Mouse (Mus musculus) E14TG2a.4 (cell line): ENCODE measurements at regions not wholly inside any gene's neighbourhood (a gene's known extent, or its start where the extent isn't known, plus 50 kb on each side); places are given as distances from the start of the nearest gene placed in this dataset.
"Not testable (repeated sequence)": the region's sequence is repeated elsewhere in the genome, so short reads cannot be mapped to it uniquely, and the experiment has no call there.

Source experiments
- H3K27me3 ChIP-seq: 2 replicates; pipeline ENCODE4 v1.6.1; 2014; ENCODE audit warnings: low read length, control low read depth; ENCODE audit not compliant: insufficient read depth
- H3K36me3 ChIP-seq: 2 replicates; pipeline ENCODE4 v1.6.1; 2014; ENCODE audit warnings: low read length, control low read depth; ENCODE audit not compliant: insufficient read depth
- H3K4me1 ChIP-seq: replicated peaks from 2 replicates; pipeline ENCODE4 v1.6.1; 2014; ENCODE audit warnings: low read depth, low read length, control low read depth
- H3K4me3 ChIP-seq: replicated peaks from 2 replicates; pipeline ENCODE4 v1.5.1; 2014; ENCODE audit warnings: mild to moderate bottlenecking, low read length
- H3K9me3 ChIP-seq: 2 replicates; pipeline ENCODE4 v1.6.1; 2014; ENCODE audit warnings: low read length, control low read depth
- CTCF ChIP-seq: conservative IDR thresholded peaks from 2 replicates; pipeline ENCODE4 v1.5.1; 2014; ENCODE audit warnings: low read length
- NANOG ChIP-seq: IDR thresholded peaks from 2 replicates; pipeline ENCODE4 v1.6.1; 2014; ENCODE audit warnings: borderline replicate concordance, low read length, mixed read lengths
- POU5F1 ChIP-seq: IDR thresholded peaks from 2 replicates; pipeline ENCODE4 v1.6.1; 2014; ENCODE audit warnings: low read length, borderline replicate concordance

GRCm38 (mm10) chr11:20390622-20391021 lies 58.1 kb upstream of the Slc1a4 start:
- H3K27me3 ChIP-seq = no peaks in the 10 kb centered on the region
- TF ChIP-seq POU5F1 (no peak), NANOG (no peak), CTCF (no peak)
- no peak overlapping the region for H3K4me3 ChIP-seq
- H3K36me3 ChIP-seq = peaks cover 18% of the 10 kb centered on the region
- H3K9me3 ChIP-seq = peaks cover 5% of the 10 kb centered on the region; the same call in 1 of the 2 replicates
- H3K4me1 ChIP-seq = peaks cover 40% of the 10 kb centered on the region

GRCm38 (mm10) chr11:20393302-20393701 lies 60.8 kb upstream of the Slc1a4 start:
- not testable (repeated sequence) for H3K36me3 ChIP-seq, H3K9me3 ChIP-seq, H3K4me3 ChIP-seq, H3K27me3 ChIP-seq
- peaks cover 67% of the 10 kb centered on the region for H3K4me1 ChIP-seq

- H3K4me3 ChIP-seq = peak overlapping the region; percentile 68
- H3K36me3 ChIP-seq, H3K9me3 ChIP-seq, H3K27me3 ChIP-seq: not testable (repeated sequence)
- H3K4me1 ChIP-seq = peaks cover 67% of the 10 kb centered on the region
These were observed 61.3 kb upstream of the Slc1a4 start for GRCm38 (mm10) chr11:20393807-20394206.

- H3K36me3 ChIP-seq = no peaks in the 10 kb centered on the region
- TF ChIP-seq NANOG = no peak
- no peak for TF ChIP-seq CTCF
- TF ChIP-seq POU5F1 = no peak
- peak overlapping the region; percentile 68 for H3K4me3 ChIP-seq
- H3K27me3 ChIP-seq = no peaks in the 10 kb centered on the region
- H3K9me3 ChIP-seq = peaks cover 5% of the 10 kb centered on the region; the same call in 1 of the 2 replicates
- peaks cover 66% of the 10 kb centered on the region for H3K4me1 ChIP-seq
These were observed 63.3 kb upstream of the Slc1a4 start for GRCm38 (mm10) chr11:20395848-20396203.

- Histone ChIP-seq H3K9me3 (peaks cover 2% of the 10 kb centered on the region; the same call in 1 of the 2 replicates), H3K4me1 (peaks cover 66% of the 10 kb centered on the region), H3K27me3 (no peaks in the 10 kb centered on the region), H3K36me3 (no peaks in the 10 kb centered on the region), H3K4me3 (peak overlapping the region; percentile 68)
- TF ChIP-seq POU5F1 = no peak
These were observed 63.8 kb upstream of the Slc1a4 start for GRCm38 (mm10) chr11:20396204-20396848.

- peaks cover 66% of the 10 kb centered on the region for H3K4me1 ChIP-seq
- H3K4me3 ChIP-seq = peak overlapping the region; percentile 68; the same call in 1 of the 2 replicates
- H3K9me3 ChIP-seq = no peaks in the 10 kb centered on the region
- TF ChIP-seq CTCF = no peak
- TF ChIP-seq NANOG = no peak
- TF ChIP-seq POU5F1 = no peak
- H3K27me3 ChIP-seq = no peaks in the 10 kb centered on the region
- no peaks in the 10 kb centered on the region for H3K36me3 ChIP-seq
These were observed 64.4 kb upstream of the Slc1a4 start for GRCm38 (mm10) chr11:20396884-20397283.

- Histone ChIP-seq H3K27me3 (no peaks in the 10 kb centered on the region), H3K4me1 (peaks cover 73% of the 10 kb centered on the region), H3K4me3 (peak overlapping the region; percentile 64), H3K9me3 (peaks cover 6% of the 10 kb centered on the region; the same call in 1 of the 2 replicates), H3K36me3 (no peaks in the 10 kb centered on the region)
- TF ChIP-seq CTCF (peak; percentile 75), NANOG (no peak), POU5F1 (peak; percentile 24; the same call in 1 of the 2 replicates)
These were observed 68.1 kb upstream of the Slc1a4 start for GRCm38 (mm10) chr11:20400302-20401234.

- peaks cover 46% of the 10 kb centered on the region for H3K4me1 ChIP-seq
These were observed 70.9 kb upstream of the Slc1a4 start for GRCm38 (mm10) chr11:20403456-20403855.

GRCm38 (mm10) chr11:20404476-20404875 lies 72.0 kb upstream of the Slc1a4 start:
- peaks cover 21% of the 10 kb centered on the region for H3K9me3 ChIP-seq
- H3K4me1 ChIP-seq = peaks cover 36% of the 10 kb centered on the region
- H3K36me3 ChIP-seq = no peaks in the 10 kb centered on the region
- no peaks in the 10 kb centered on the region for H3K27me3 ChIP-seq
- no peak overlapping the region for H3K4me3 ChIP-seq
- no peak for TF ChIP-seq POU5F1
- TF ChIP-seq CTCF = no peak
- no peak for TF ChIP-seq NANOG

More at GRCm38 (mm10) chr11:20403456-20403855, 70.9 kb upstream of the Slc1a4 start:
- no peak overlapping the region for H3K4me3 ChIP-seq
- H3K36me3 ChIP-seq = no peaks in the 10 kb centered on the region
- TF ChIP-seq NANOG = no peak
- TF ChIP-seq CTCF = no peak
- no peak for TF ChIP-seq POU5F1
- no peaks in the 10 kb centered on the region for H3K27me3 ChIP-seq
- peaks cover 19% of the 10 kb centered on the region for H3K9me3 ChIP-seq
